Mouse (Mus musculus): ENCODE results near the gene Kmo. TPM values are rescaled to one million over a fixed set of nuclear protein-coding genes. Genes with fewer than 3 reads are reported as not detected.

Gene Kmo
- polyA plus RNA-seq, 1 experiment from 2014 or later, result 0.22 TPM

GRCm38 (mm10) chr1:175639072-175639471 lies 18.9 kb downstream of the Kmo start:
- no peaks in the 10 kb centered on the region for H3K4me1 ChIP-seq

GRCm38 (mm10) chr1:175640435-175641150 lies 20.4 kb downstream of the Kmo start:
- Histone ChIP-seq H3K4me1 (no peaks in the 10 kb centered on the region), H3K4me2 (replicated peaks) (no peak overlapping the region), H3K9ac (replicated peaks) (no peak overlapping the region), H3K4me3 (no peak overlapping the region), H3K9me3 (no peaks in the 10 kb centered on the region), H3K36me3 (no peaks in the 10 kb centered on the region), H3K27me3 (0 out of 2 replicates have a peak, but pooled peaks cover 4% of the 10 kb centered on the region), H3K27ac (replicated peaks) (no peak overlapping the region)
- ATAC-seq (ENCODE audit: low FRiP score, low read depth), result no peak
- 87% methylated on average over 6 of the region's 6 CpGs for WGBS

More at GRCm38 (mm10) chr1:175639072-175639471, 18.9 kb downstream of the Kmo start:
- WGBS, result 86% methylated on average over 7 of the region's 7 CpGs
- Histone ChIP-seq H3K36me3 (no peaks in the 10 kb centered on the region), H3K27me3 (0 out of 2 replicates have a peak, but pooled peaks cover 4% of the 10 kb centered on the region), H3K4me2 (replicated peaks) (no peak overlapping the region), H3K4me3 (no peak overlapping the region), H3K9ac (replicated peaks) (no peak overlapping the region), H3K27ac (replicated peaks) (no peak overlapping the region), H3K9me3 (no peaks in the 10 kb centered on the region)
- no peak for ATAC-seq (ENCODE audit: low FRiP score, low read depth)

DNA sequence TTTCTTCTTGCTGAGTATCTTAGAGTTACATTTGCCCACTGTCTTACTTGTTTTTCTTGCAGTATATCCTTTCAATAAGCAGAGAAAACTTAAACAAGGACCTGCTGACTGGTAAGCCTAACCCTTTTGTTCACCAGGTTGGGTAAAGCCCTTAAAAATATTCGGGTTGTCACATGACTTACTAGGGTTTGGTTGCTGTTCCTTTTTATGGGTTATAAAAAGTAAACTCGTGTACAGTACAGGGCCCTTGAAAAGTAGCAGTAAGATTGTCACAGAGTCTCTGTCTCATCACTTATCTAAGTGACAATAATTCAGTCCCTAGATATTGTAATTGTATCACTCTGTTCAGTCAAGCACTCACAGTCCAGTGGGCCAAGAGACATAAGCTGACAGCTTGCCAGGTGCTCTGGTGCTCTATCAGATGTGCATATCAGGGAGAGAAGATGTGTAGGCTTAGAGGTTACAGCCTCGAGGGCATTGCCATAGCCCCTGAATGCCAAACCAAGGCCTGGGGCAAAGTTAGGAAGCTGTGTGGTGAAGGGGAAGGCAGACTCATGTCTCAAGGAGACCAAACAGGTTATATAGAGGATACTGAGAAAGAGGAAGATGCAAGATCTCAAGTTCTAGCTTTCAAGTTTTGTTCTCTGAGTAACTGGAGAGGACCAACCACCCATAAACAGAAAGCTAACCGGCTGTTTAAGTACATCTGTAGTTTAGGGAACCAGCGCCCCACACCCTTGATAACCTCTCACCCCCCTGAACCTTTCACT lies 23.5 kb downstream of the Kmo start:
- 0 out of 2 replicates have a peak, but pooled peaks cover 4% of the 10 kb centered on the region for H3K27me3 ChIP-seq
- 75% methylated on average over 5 of the region's 5 CpGs for WGBS
- H3K4me2 ChIP-seq (replicated peaks), result no peak overlapping the region

DNA sequence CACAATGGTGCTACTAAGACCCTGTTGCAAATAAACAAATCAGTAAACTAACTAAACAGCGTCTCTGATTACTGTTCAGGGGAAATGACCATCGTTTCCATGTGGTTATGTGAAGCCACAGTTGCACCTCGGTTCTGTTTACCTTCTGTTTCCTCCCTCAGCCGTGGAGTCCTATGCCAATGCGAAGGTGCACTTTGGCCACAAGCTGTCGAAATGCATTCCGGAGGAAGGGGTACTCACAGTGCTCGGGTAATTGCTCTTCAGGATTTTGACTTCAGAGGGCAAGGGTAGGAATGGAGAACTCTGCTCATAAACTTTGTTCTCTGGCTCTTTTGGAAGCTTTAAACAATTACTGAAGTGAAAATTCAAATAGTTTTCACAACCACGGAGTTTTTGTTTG lies 26.8 kb downstream of the Kmo start:
- WGBS, result 83% methylated on average over 9 of the region's 9 CpGs

More for the DNA sequence above, 23.5 kb downstream of the Kmo start:
- no peak overlapping the region for H3K9ac ChIP-seq (replicated peaks)
- no peaks in the 10 kb centered on the region for H3K36me3 ChIP-seq
- no peaks in the 10 kb centered on the region for H3K9me3 ChIP-seq
- H3K4me1 ChIP-seq, result no peaks in the 10 kb centered on the region
- ATAC-seq (ENCODE audit: low FRiP score, low read depth), result no peak
- no peak overlapping the region for H3K4me3 ChIP-seq
- H3K27ac ChIP-seq (replicated peaks), result no peak overlapping the region

GRCm38 (mm10) chr1:175648615-175649014 lies 28.4 kb downstream of the Kmo start:
- ATAC-seq (ENCODE audit: low FRiP score, low read depth), result no peak
- H3K4me1 ChIP-seq, result no peaks in the 10 kb centered on the region
- no peak overlapping the region for H3K4me3 ChIP-seq
- H3K4me2 ChIP-seq (replicated peaks), result no peak overlapping the region
- H3K27ac ChIP-seq (replicated peaks), result no peak overlapping the region
- H3K9me3 ChIP-seq, result no peaks in the 10 kb centered on the region
- 95% methylated on average over 4 of the region's 4 CpGs for WGBS
- no peaks in the 10 kb centered on the region for H3K27me3 ChIP-seq
- H3K36me3 ChIP-seq, result no peaks in the 10 kb centered on the region
- no peak overlapping the region for H3K9ac ChIP-seq (replicated peaks)

More for the DNA sequence above, 26.8 kb downstream of the Kmo start:
- Histone ChIP-seq H3K36me3 (no peaks in the 10 kb centered on the region), H3K9ac (replicated peaks) (no peak overlapping the region), H3K4me2 (replicated peaks) (no peak overlapping the region), H3K27me3 (no peaks in the 10 kb centered on the region), H3K4me1 (no peaks in the 10 kb centered on the region), H3K27ac (replicated peaks) (no peak overlapping the region), H3K9me3 (no peaks in the 10 kb centered on the region), H3K4me3 (no peak overlapping the region)
- no peak for ATAC-seq (ENCODE audit: low FRiP score, low read depth)

- WGBS, result 95% methylated on average over 4 of the region's 4 CpGs
- Histone ChIP-seq H3K4me1 (no peaks in the 10 kb centered on the region), H3K36me3 (0 out of 2 replicates have a peak, but pooled peaks cover 2% of the 10 kb centered on the region), H3K9ac (replicated peaks) (no peak overlapping the region), H3K4me2 (replicated peaks) (no peak overlapping the region), H3K4me3 (no peak overlapping the region), H3K27me3 (no peaks in the 10 kb centered on the region), H3K9me3 (no peaks in the 10 kb centered on the region), H3K27ac (replicated peaks) (no peak overlapping the region)
- ATAC-seq (ENCODE audit: low FRiP score, low read depth), result no peak
Observed at GRCm38 (mm10) chr1:175659900-175660299, 39.7 kb downstream of the Kmo start.

GRCm38 (mm10) chr1:175668666-175669405 lies 48.7 kb downstream of the Kmo start:
- no peaks in the 10 kb centered on the region for H3K9me3 ChIP-seq
- H3K27ac ChIP-seq (replicated peaks), result no peak overlapping the region
- no peak overlapping the region for H3K9ac ChIP-seq (replicated peaks)
- no peak overlapping the region for H3K4me2 ChIP-seq (replicated peaks)
- no peaks in the 10 kb centered on the region for H3K27me3 ChIP-seq
- H3K36me3 ChIP-seq, result no peaks in the 10 kb centered on the region
- H3K4me3 ChIP-seq, result no peak overlapping the region
- 79% methylated on average over 5 of the region's 5 CpGs for WGBS
- H3K4me1 ChIP-seq, result 0 out of 2 replicates have a peak, but pooled peaks cover 3% of the 10 kb centered on the region
- ATAC-seq (ENCODE audit: low FRiP score, low read depth), result peak; percentile 70; the same call in 1 of the 2 replicates

- 92% methylated on average over 3 of the region's 3 CpGs for WGBS
- H3K27me3 ChIP-seq, result no peaks in the 10 kb centered on the region
- H3K4me2 ChIP-seq (replicated peaks), result no peak overlapping the region
- H3K4me3 ChIP-seq, result no peak overlapping the region
- H3K36me3 ChIP-seq, result no peaks in the 10 kb centered on the region
- H3K27ac ChIP-seq (replicated peaks), result no peak overlapping the region
- no peaks in the 10 kb centered on the region for H3K9me3 ChIP-seq
- no peak overlapping the region for H3K9ac ChIP-seq (replicated peaks)
- ATAC-seq (ENCODE audit: low FRiP score, low read depth), result no peak; the same call in 1 of the 2 replicates
- H3K4me1 ChIP-seq, result 0 out of 2 replicates have a peak, but pooled peaks cover 3% of the 10 kb centered on the region
Observed at GRCm38 (mm10) chr1:175669456-175669855, 49.3 kb downstream of the Kmo start.

GRCm38 (mm10) chr1:175670042-175670441 lies 49.9 kb downstream of the Kmo start:
- Histone ChIP-seq H3K27ac (replicated peaks) (no peak overlapping the region), H3K4me3 (no peak overlapping the region), H3K4me2 (replicated peaks) (no peak overlapping the region), H3K9ac (replicated peaks) (no peak overlapping the region), H3K36me3 (no peaks in the 10 kb centered on the region), H3K27me3 (no peaks in the 10 kb centered on the region), H3K4me1 (0 out of 2 replicates have a peak, but pooled peaks cover 3% of the 10 kb centered on the region), H3K9me3 (no peaks in the 10 kb centered on the region)
- 81% methylated on average over 7 of the region's 7 CpGs for WGBS
- ATAC-seq (ENCODE audit: low FRiP score, low read depth), result no peak

GRCm38 (mm10) chr1:175671626-175672025 lies 51.4 kb downstream of the Kmo start:
- Histone ChIP-seq H3K9me3 (no peaks in the 10 kb centered on the region), H3K27me3 (no peaks in the 10 kb centered on the region), H3K4me1 (no peaks in the 10 kb centered on the region), H3K27ac (replicated peaks) (no peak overlapping the region), H3K36me3 (no peaks in the 10 kb centered on the region), H3K4me2 (replicated peaks) (no peak overlapping the region), H3K4me3 (no peak overlapping the region), H3K9ac (replicated peaks) (no peak overlapping the region)
- 50% methylated on average over 1 of the region's 1 CpGs for WGBS
- no peak for ATAC-seq (ENCODE audit: low FRiP score, low read depth)

- Histone ChIP-seq H3K27ac (replicated peaks) (no peak overlapping the region), H3K4me1 (no peaks in the 10 kb centered on the region), H3K9ac (replicated peaks) (no peak overlapping the region), H3K4me3 (no peak overlapping the region), H3K4me2 (replicated peaks) (no peak overlapping the region), H3K9me3 (no peaks in the 10 kb centered on the region), H3K36me3 (no peaks in the 10 kb centered on the region), H3K27me3 (no peaks in the 10 kb centered on the region)
- no peak for ATAC-seq (ENCODE audit: low FRiP score, low read depth)
- 87% methylated on average over 7 of the region's 7 CpGs for WGBS
Observed at GRCm38 (mm10) chr1:175673563-175674325, 53.6 kb downstream of the Kmo start.
